Mouse (Mus musculus) layer of hippocampus, adult 2 months (tissue): ENCODE measurements around the gene Tmem135. TPM values are rescaled to one million over a fixed set of nuclear protein-coding genes. Genes with fewer than 3 reads are reported as not detected.
A peak's percentile ranks its signal among the peaks of the same experiment; 100 is the strongest.

Experiments
- DNase-seq, 2 experiments: peaks; one replicate each; pipeline ENCODE4 v3.0.0; 2022; ENCODE audit warnings: low spot score in 2 of 2
- H3K27ac ChIP-seq: fragments of 200-600 bp; 2 replicates; pipeline ENCODE4 v1.8.1; 2022
- H3K4me3 ChIP-seq: fragments of 200-600 bp; 2 replicates; pipeline ENCODE4 v1.8.1; 2022; ENCODE audit warnings: mild to moderate bottlenecking
- CTCF ChIP-seq: fragments of 200-600 bp; conservative IDR thresholded peaks from 2 replicates; pipeline ENCODE4 v1.8.1; 2022; ENCODE audit warnings: antibody characterized with exemption, mild to moderate bottlenecking, moderate library complexity
- total RNA-seq, 2 experiments: library from RNA; stranded (reverse); gene quantifications; 2 replicates each; pipeline ENCODE4 v1.2.3; 2021

The Tmem135 gene
- total RNA-seq, 2 experiments from 2014 or later = 73.3 to 74.1 TPM

- Histone ChIP-seq H3K4me3 (no peak overlapping the region), H3K27ac (no peak overlapping the region)
- peak in 1 of 2 experiments; percentile 32 for DNase-seq
- TF ChIP-seq CTCF = no peak
Measured at GRCm38 (mm10) chr7:89267542-89267941, 136.5 kb downstream of the Tmem135 start.

GRCm38 (mm10) chr7:89266017-89266760, 137.8 kb downstream of the Tmem135 start:
- no peak for DNase-seq
- H3K27ac ChIP-seq = 0 out of 2 replicates have a peak overlapping the region, but pooled peaks have one; percentile 1
- no peak for TF ChIP-seq CTCF
- no peak overlapping the region for H3K4me3 ChIP-seq

GRCm38 (mm10) chr7:89260966-89261365, 143.1 kb downstream of the Tmem135 start:
- no peak overlapping the region for H3K27ac ChIP-seq
- no peak overlapping the region for H3K4me3 ChIP-seq
- no peak for TF ChIP-seq CTCF
- no peak for DNase-seq

GRCm38 (mm10) chr7:89258832-89259231, 145.2 kb downstream of the Tmem135 start:
- Histone ChIP-seq H3K27ac (no peak overlapping the region), H3K4me3 (no peak overlapping the region)
- no peak for TF ChIP-seq CTCF
- no peak for DNase-seq

- no peak for TF ChIP-seq CTCF
- H3K27ac ChIP-seq = no peak overlapping the region
- no peak for DNase-seq
- no peak overlapping the region for H3K4me3 ChIP-seq
Measured at GRCm38 (mm10) chr7:89257871-89258502, 146.0 kb downstream of the Tmem135 start.

GRCm38 (mm10) chr7:89253772-89254171, 150.2 kb downstream of the Tmem135 start:
- Histone ChIP-seq H3K4me3 (no peak overlapping the region), H3K27ac (no peak overlapping the region; the same call in 1 of the 2 replicates)
- no peak for DNase-seq
- TF ChIP-seq CTCF = no peak

- no peak for TF ChIP-seq CTCF
- DNase-seq = no peak
- Histone ChIP-seq H3K4me3 (no peak overlapping the region), H3K27ac (no peak overlapping the region)
Measured at GRCm38 (mm10) chr7:89253317-89253716, 150.7 kb downstream of the Tmem135 start.

- no peak for TF ChIP-seq CTCF
- Histone ChIP-seq H3K27ac (no peak overlapping the region), H3K4me3 (no peak overlapping the region)
- DNase-seq = no peak
Measured at GRCm38 (mm10) chr7:89251880-89252453, 152.1 kb downstream of the Tmem135 start.

- no peak for TF ChIP-seq CTCF
- no peak for DNase-seq
- Histone ChIP-seq H3K4me3 (no peak overlapping the region), H3K27ac (peak overlapping the region; percentile 49; the same call in 1 of the 2 replicates)
Measured at GRCm38 (mm10) chr7:89248135-89248850, 155.7 kb downstream of the Tmem135 start.

- Histone ChIP-seq H3K4me3 (no peak overlapping the region), H3K27ac (peak overlapping the region; percentile 49; the same call in 1 of the 2 replicates)
- TF ChIP-seq CTCF = no peak
- no peak for DNase-seq
Measured at GRCm38 (mm10) chr7:89247012-89247710, 156.9 kb downstream of the Tmem135 start.

- TF ChIP-seq CTCF = no peak
- Histone ChIP-seq H3K4me3 (no peak overlapping the region), H3K27ac (no peak overlapping the region)
- DNase-seq = no peak
Measured at GRCm38 (mm10) chr7:89242565-89242964, 161.5 kb downstream of the Tmem135 start.

GRCm38 (mm10) chr7:89242143-89242542, 161.9 kb downstream of the Tmem135 start:
- Histone ChIP-seq H3K4me3 (no peak overlapping the region), H3K27ac (no peak overlapping the region)
- DNase-seq = no peak
- no peak for TF ChIP-seq CTCF
